Mouse (Mus musculus) liver, embryonic 13.5 days (tissue): ENCODE measurements around the gene Ubl7. TPM values are rescaled to one million over a fixed set of nuclear protein-coding genes. Genes with fewer than 3 reads are reported as not detected.
A peak's percentile ranks its signal among the peaks of the same experiment; 100 is the strongest.
"Not testable (repeated sequence)": the region's sequence is repeated elsewhere in the genome, so short reads cannot be mapped to it uniquely, and the experiment has no call there.

Experiments
- ATAC-seq: fragments of 200-750 bp; cut with Nextera tagmentation; 2 replicates; pipeline ENCODE4 v1.8.0; 2017; ENCODE audit warnings: low read depth, mild to moderate bottlenecking, moderate number of reproducible peaks, moderate library complexity
- DNase-seq: peaks from one replicate; pipeline ENCODE4 v3.0.0; 2022
- H3K27ac ChIP-seq: fragments of 300-500 bp; sonication (generic); 2 replicates; pipeline ENCODE4 v1.5.1; 2015; ENCODE audit warnings: moderate library complexity, mild to moderate bottlenecking, inconsistent platforms
- H3K27me3 ChIP-seq: fragments of 300-500 bp; sonication (generic); 2 replicates; pipeline ENCODE4 v1.6.1; 2015; ENCODE audit warnings: mild to moderate bottlenecking, inconsistent platforms
- H3K36me3 ChIP-seq: fragments of 300-500 bp; sonication (generic); 2 replicates; pipeline ENCODE4 v1.6.1; 2015; ENCODE audit warnings: mild to moderate bottlenecking, inconsistent platforms
- H3K4me1 ChIP-seq: fragments of 300-500 bp; sonication (generic); replicated peaks from 2 replicates; pipeline ENCODE4 v1.6.1; 2015; ENCODE audit warnings: inconsistent platforms
- H3K4me2 ChIP-seq: fragments of 300-500 bp; sonication (generic); 2 replicates; pipeline ENCODE4 v1.6.1; 2015; ENCODE audit warnings: inconsistent platforms, mild to moderate bottlenecking, moderate library complexity
- H3K4me3 ChIP-seq: fragments of 300-500 bp; sonication (generic); replicated peaks from 2 replicates; pipeline ENCODE4 v1.5.1; 2015; ENCODE audit warnings: mild to moderate bottlenecking, inconsistent platforms
- H3K9ac ChIP-seq: fragments of 300-500 bp; sonication (generic); 2 replicates; pipeline ENCODE4 v1.6.1; 2015; ENCODE audit warnings: mild to moderate bottlenecking, inconsistent platforms
- H3K9me3 ChIP-seq: fragments of 300-500 bp; sonication (generic); replicated peaks from 2 replicates; pipeline ENCODE4 v1.6.1; 2016; ENCODE audit warnings: inconsistent platforms
- WGBS: fragments of 180-500 bp; shearing (Covaris S2); methylation state at CpG from one replicate; pipeline ENCODE4 v1.1.7; 2015; ENCODE audit not compliant: insufficient replicate concordance; 5-methylcytosine and 5-hydroxymethylcytosine counted together
- polyA plus RNA-seq: library from polyadenylated mRNA; unstranded; fragments of >200 nt; fragmentation: Nextera tagmentation; extraction: Ambion mirVana; gene quantifications from 2 replicates; pipeline ENCODE4 v1.2.1, GENCODE M21; 2015

Gene Ubl7
- polyA plus RNA-seq, 1 experiment from 2014 or later: 58.9 TPM

DNA sequence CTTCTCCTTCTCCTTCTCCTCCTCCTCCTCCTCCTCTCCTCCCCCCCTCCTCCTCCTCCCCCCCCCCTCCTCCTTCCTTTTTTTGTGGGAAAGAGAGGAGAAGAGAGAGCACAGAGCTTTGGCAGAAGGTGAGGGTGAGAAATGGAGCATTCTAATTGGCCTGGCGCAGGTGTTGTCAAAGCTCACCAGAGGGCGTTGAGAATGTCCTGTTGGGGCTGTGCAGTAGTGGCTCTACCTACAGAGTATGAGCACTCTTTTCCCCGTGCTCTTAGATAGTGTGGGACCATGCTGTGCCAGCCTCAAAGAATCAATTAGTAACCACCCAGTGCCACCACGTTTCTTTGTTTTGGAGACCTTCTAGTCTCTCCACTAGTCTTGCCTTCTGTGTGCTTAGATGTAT is 30.5 kb upstream of the Ubl7 start:
- H3K27me3 ChIP-seq: no peaks in the 10 kb centered on the region
- DNase-seq (no peak), ATAC-seq (no peak)
- no peaks in the 10 kb centered on the region for H3K36me3 ChIP-seq
- 27% methylated on average over 4 of the region's 4 CpGs for whole genome bisulfite sequencing
- H3K9me3 ChIP-seq: no peaks in the 10 kb centered on the region
- no peak overlapping the region for H3K4me3 ChIP-seq
- no peak overlapping the region for H3K27ac ChIP-seq
- no peaks in the 10 kb centered on the region for H3K4me1 ChIP-seq
- no peak overlapping the region for H3K4me2 ChIP-seq
- H3K9ac ChIP-seq: no peak overlapping the region

- not testable (repeated sequence) for H3K27ac ChIP-seq, H3K9ac ChIP-seq, H3K4me3 ChIP-seq, H3K9me3 ChIP-seq, H3K4me2 ChIP-seq, ATAC-seq, H3K36me3 ChIP-seq, DNase-seq, H3K27me3 ChIP-seq, H3K4me1 ChIP-seq
- 61% methylated on average over 2 of the region's 2 CpGs for WGBS
Measured at GRCm38 (mm10) chr9:57881781-57882180, 29.0 kb upstream of the Ubl7 start.

- H3K36me3 ChIP-seq: no peaks in the 10 kb centered on the region
Measured at GRCm38 (mm10) chr9:57883413-57883812, 27.4 kb upstream of the Ubl7 start.

GRCm38 (mm10) chr9:57888119-57888518 is 22.7 kb upstream of the Ubl7 start:
- Histone ChIP-seq H3K4me3 (no peak overlapping the region), H3K4me2 (no peak overlapping the region), H3K27me3 (no peaks in the 10 kb centered on the region), H3K27ac (no peak overlapping the region), H3K9me3 (no peaks in the 10 kb centered on the region), H3K4me1 (no peaks in the 10 kb centered on the region), H3K36me3 (no peaks in the 10 kb centered on the region), H3K9ac (no peak overlapping the region)
- 0 out of 2 replicates have a peak, but pooled peaks have one; percentile 34 for ATAC-seq
- DNase-seq: no peak
- 54% methylated on average over 6 of the region's 6 CpGs for WGBS

More at GRCm38 (mm10) chr9:57883413-57883812, 27.4 kb upstream of the Ubl7 start:
- Histone ChIP-seq H3K9me3 (no peaks in the 10 kb centered on the region), H3K4me3 (no peak overlapping the region), H3K27me3 (no peaks in the 10 kb centered on the region), H3K4me1 (no peaks in the 10 kb centered on the region), H3K4me2 (no peak overlapping the region), H3K9ac (no peak overlapping the region), H3K27ac (no peak overlapping the region)
- DNase-seq (no peak), ATAC-seq (no peak)
- 55% methylated on average over 1 of the region's 1 CpGs for WGBS

GRCm38 (mm10) chr9:57900478-57900877 is 10.3 kb upstream of the Ubl7 start:
- no peak overlapping the region for H3K4me3 ChIP-seq
- H3K9me3 ChIP-seq: no peaks in the 10 kb centered on the region
- no peak for DNase-seq
- WGBS: 34% methylated on average over 10 of the region's 10 CpGs
- H3K4me1 ChIP-seq: 0 out of 2 replicates have a peak, but pooled peaks cover 2% of the 10 kb centered on the region
- no peak overlapping the region for H3K9ac ChIP-seq
- ATAC-seq: no peak
- H3K4me2 ChIP-seq: no peak overlapping the region
- no peak overlapping the region for H3K27ac ChIP-seq
- H3K27me3 ChIP-seq: no peaks in the 10 kb centered on the region
- no peaks in the 10 kb centered on the region for H3K36me3 ChIP-seq

DNA sequence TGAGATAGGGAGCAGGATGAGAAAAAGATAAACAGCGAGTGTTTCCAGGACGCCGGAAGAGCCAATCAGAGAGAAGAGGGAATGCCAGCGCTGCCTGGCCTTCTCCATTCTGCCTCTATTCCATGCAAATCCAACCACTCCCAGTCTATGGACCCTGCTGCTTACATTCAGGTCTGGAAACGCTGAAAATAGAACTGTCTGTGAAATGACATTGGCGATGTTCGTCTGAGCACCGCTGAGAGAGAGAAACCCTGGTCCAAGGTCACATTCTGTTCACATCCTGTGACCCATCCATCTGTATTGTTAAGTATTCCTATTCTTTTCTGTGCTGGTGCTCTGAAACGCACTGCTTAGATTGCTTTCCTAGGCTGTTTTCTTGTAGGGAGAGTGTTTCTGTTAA is 9.6 kb upstream of the Ubl7 start:
- Histone ChIP-seq H3K9ac (no peak overlapping the region), H3K9me3 (no peaks in the 10 kb centered on the region), H3K27ac (no peak overlapping the region), H3K4me3 (no peak overlapping the region), H3K4me2 (no peak overlapping the region), H3K27me3 (no peaks in the 10 kb centered on the region), H3K4me1 (0 out of 2 replicates have a peak, but pooled peaks cover 2% of the 10 kb centered on the region), H3K36me3 (no peaks in the 10 kb centered on the region)
- ATAC-seq: no peak
- DNase-seq: no peak
- WGBS: 41% methylated on average over 9 of the region's 9 CpGs

DNA sequence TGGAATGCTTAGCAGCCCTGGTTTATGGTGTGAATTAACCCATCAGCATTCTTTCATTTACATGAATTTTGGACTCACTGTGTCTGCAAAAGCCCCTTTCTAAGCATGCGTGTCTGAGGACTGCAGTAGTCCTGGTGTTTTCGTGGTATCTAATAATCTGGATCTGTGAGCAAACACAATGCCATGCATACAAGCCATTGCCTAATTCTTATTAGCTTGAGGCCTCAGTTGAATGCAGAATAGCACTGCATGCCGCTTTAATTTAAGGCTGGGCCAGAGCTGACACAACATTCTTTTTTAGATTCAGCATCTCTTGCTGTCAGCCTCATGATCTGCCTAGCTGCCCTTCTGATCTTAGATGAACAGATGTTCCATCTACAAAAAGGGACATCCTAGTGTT is 9.2 kb upstream of the Ubl7 start:
- no peak for ATAC-seq
- no peaks in the 10 kb centered on the region for H3K27me3 ChIP-seq
- 72% methylated on average over 3 of the region's 3 CpGs for WGBS
- H3K9me3 ChIP-seq: no peaks in the 10 kb centered on the region
- H3K27ac ChIP-seq: no peak overlapping the region
- H3K36me3 ChIP-seq: no peaks in the 10 kb centered on the region
- no peak overlapping the region for H3K9ac ChIP-seq
- no peak overlapping the region for H3K4me2 ChIP-seq
- H3K4me1 ChIP-seq: 0 out of 2 replicates have a peak, but pooled peaks cover 2% of the 10 kb centered on the region
- no peak overlapping the region for H3K4me3 ChIP-seq
- no peak for DNase-seq

- no peaks in the 10 kb centered on the region for H3K9me3 ChIP-seq
- WGBS: 58% methylated on average over 4 of the region's 4 CpGs
- no peak overlapping the region for H3K9ac ChIP-seq
- H3K27ac ChIP-seq: no peak overlapping the region
- ATAC-seq (no peak), DNase-seq (no peak)
- H3K4me2 ChIP-seq: no peak overlapping the region
- H3K4me1 ChIP-seq: 0 out of 2 replicates have a peak, but pooled peaks cover 2% of the 10 kb centered on the region
- no peaks in the 10 kb centered on the region for H3K27me3 ChIP-seq
- no peaks in the 10 kb centered on the region for H3K36me3 ChIP-seq
- no peak overlapping the region for H3K4me3 ChIP-seq
Measured at GRCm38 (mm10) chr9:57902132-57902531, 8.6 kb upstream of the Ubl7 start.

- DNase-seq (no peak), ATAC-seq (no peak)
Measured at GRCm38 (mm10) chr9:57903589-57904249, 7.1 kb upstream of the Ubl7 start.

GRCm38 (mm10) chr9:57904250-57904644 is 6.5 kb upstream of the Ubl7 start:
- H3K27ac ChIP-seq: no peak overlapping the region
- H3K36me3 ChIP-seq: no peaks in the 10 kb centered on the region
- no peak overlapping the region for H3K4me3 ChIP-seq
- WGBS: 56% methylated on average over 5 of the region's 5 CpGs
- H3K4me1 ChIP-seq: 0 out of 2 replicates have a peak, but pooled peaks cover 2% of the 10 kb centered on the region
- H3K27me3 ChIP-seq: no peaks in the 10 kb centered on the region
- no peak overlapping the region for H3K9ac ChIP-seq
- no peak overlapping the region for H3K4me2 ChIP-seq
- ATAC-seq: no peak
- DNase-seq: no peak
- no peaks in the 10 kb centered on the region for H3K9me3 ChIP-seq

More at GRCm38 (mm10) chr9:57903589-57904249, 7.1 kb upstream of the Ubl7 start:
- no peak overlapping the region for H3K4me2 ChIP-seq
- H3K27ac ChIP-seq: no peak overlapping the region
- H3K4me3 ChIP-seq: no peak overlapping the region
- 0 out of 2 replicates have a peak, but pooled peaks cover 2% of the 10 kb centered on the region for H3K4me1 ChIP-seq
- H3K9me3 ChIP-seq: no peaks in the 10 kb centered on the region
- H3K27me3 ChIP-seq: no peaks in the 10 kb centered on the region
- WGBS: 64% methylated on average over 8 of the region's 8 CpGs
- no peaks in the 10 kb centered on the region for H3K36me3 ChIP-seq
- H3K9ac ChIP-seq: no peak overlapping the region

- Histone ChIP-seq H3K36me3 (no peaks in the 10 kb centered on the region), H3K9me3 (no peaks in the 10 kb centered on the region), H3K4me3 (no peak overlapping the region), H3K27me3 (no peaks in the 10 kb centered on the region), H3K27ac (no peak overlapping the region), H3K4me2 (no peak overlapping the region), H3K4me1 (peaks cover 21% of the 10 kb centered on the region), H3K9ac (no peak overlapping the region)
- DNase-seq (no peak), ATAC-seq (no peak)
- WGBS: 36% methylated on average over 6 of the region's 6 CpGs
Measured at GRCm38 (mm10) chr9:57907206-57907605, 3.6 kb upstream of the Ubl7 start.

- no peak for ATAC-seq
- no peak overlapping the region for H3K4me2 ChIP-seq
Measured at GRCm38 (mm10) chr9:57912571-57912970, 1.8 kb downstream of the Ubl7 start.

More at GRCm38 (mm10) chr9:57912571-57912970, 1.8 kb downstream of the Ubl7 start:
- H3K4me3 ChIP-seq: 0 out of 2 replicates have a peak overlapping the region, but pooled peaks have one; percentile 8
- H3K27me3 ChIP-seq: no peaks in the 10 kb centered on the region
- no peak for DNase-seq
- H3K4me1 ChIP-seq: peaks cover 20% of the 10 kb centered on the region
- no peak overlapping the region for H3K27ac ChIP-seq
- WGBS: 89% methylated on average over 5 of the region's 5 CpGs
- H3K9ac ChIP-seq: no peak overlapping the region
- H3K9me3 ChIP-seq: no peaks in the 10 kb centered on the region
- H3K36me3 ChIP-seq: 0 out of 2 replicates have a peak, but pooled peaks cover 12% of the 10 kb centered on the region
